Mouse (Mus musculus): Measurements from ENCODE around the gene Cmtm4. TPM values are rescaled to one million over a fixed set of nuclear protein-coding genes. Genes with fewer than 3 reads are reported as not detected.
"Not testable (repeated sequence)": the region's sequence is repeated elsewhere in the genome, so short reads cannot be mapped to it uniquely, and the experiment has no call there.

The Cmtm4 gene
- polyA plus RNA-seq, 1 experiment from 2014 or later, result 1.7 TPM

DNA sequence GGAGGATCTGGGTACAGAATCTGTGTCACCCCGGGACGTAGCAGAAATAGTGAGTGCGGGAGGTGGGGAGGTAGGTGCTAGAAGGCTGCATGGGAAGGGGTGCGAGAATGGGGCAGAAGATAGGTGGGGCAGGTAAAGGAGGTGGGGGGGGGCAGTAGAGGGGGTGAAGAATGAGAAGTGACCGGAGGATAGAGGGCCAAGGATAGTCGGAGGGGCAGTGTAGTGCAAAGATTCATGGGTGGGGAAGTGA, 55.7 kb downstream of the Cmtm4 start:
- Histone ChIP-seq H3K4me1 (peaks cover 33% of the 10 kb centered on the region), H3K36me3 (peaks cover 3% of the 10 kb centered on the region; the same call in 1 of the 2 replicates), H3K4me3 (peak overlapping the region; percentile 70), H3K27ac (replicated peaks) (peak overlapping the region; percentile 92), H3K9me3 (replicated peaks) (no peaks in the 10 kb centered on the region), H3K27me3 (ENCODE audit: low read depth, poor library complexity, severe bottlenecking) (no peaks in the 10 kb centered on the region)
- no peak for DNase-seq (ENCODE audit: low spot score)
- WGBS, result 2% methylated on average over 6 of the region's 6 CpGs

DNA sequence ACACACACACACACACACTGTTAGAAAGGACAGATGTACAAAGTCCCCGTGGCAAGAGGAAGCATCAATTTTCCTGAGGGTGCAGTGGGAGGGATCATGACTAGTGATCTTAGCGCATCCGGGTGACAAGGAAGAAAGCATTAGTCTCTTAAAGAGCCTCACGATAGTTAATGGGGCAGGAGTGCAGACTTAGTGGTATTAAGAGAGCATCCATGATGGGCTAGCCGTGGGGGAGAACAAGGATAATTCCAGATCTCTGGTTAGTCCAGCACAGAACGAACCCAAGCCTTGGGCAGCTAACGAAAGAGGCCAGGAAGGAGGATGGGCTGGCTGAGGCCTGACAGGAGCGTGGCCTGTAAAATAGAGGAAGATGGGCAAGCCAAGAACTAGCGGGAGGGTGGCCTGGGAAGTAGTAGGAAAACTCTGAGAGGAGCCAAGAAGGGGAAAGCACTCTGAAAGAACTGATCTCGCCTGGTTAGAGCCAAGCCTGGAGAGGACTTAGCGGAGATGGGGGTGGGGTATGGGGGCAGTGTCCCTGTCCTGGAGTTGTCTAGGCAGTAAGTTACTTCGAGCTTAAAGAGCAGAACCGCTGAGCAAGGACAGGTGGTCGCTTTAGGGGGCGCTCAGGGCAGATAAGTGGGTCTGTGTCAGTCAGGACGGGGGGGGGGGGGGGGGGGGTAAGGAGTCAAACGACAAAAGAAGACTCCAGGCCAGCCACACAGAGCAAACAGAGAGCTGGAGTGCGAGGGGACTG, 56.2 kb downstream of the Cmtm4 start, which contains the start of gene Cmtm3:
Cmtm3 (plus strand) TSS at position 182 of the 754 bp plus-strand sequence.
- Histone ChIP-seq H3K27ac (replicated peaks) (peak within 1 kb of the TSS; percentile 92), H3K36me3 (no peaks in the 10 kb centered on the region), H3K9me3 (replicated peaks) (no peaks in the 10 kb centered on the region), H3K4me1 (peaks cover 33% of the 10 kb centered on the region), H3K27me3 (ENCODE audit: low read depth, poor library complexity, severe bottlenecking) (no peaks in the 10 kb centered on the region), H3K4me3 (peak within 1 kb of the TSS; percentile 70)
- WGBS, result 17% methylated on average over 17 of the region's 18 CpGs
- peak; percentile 36 for DNase-seq (ENCODE audit: low spot score)

DNA sequence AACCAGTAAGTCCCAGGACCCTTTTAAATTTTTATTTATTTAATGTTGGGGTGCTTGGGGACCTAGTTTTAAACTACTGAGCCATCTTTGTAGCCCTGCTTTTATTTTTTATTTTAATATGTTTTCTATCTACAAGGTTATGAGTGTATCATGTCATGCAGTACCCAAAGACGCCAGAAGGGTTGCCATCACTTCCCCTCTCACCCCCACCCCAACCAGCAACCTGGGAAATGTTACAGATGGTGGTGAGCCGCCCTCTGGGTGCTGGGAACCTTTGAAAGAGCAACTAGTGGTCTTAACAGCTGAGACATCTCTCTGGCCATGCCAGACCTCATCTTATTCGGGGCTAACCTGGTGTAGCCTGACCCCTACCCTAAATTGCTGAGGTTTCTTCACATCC, 57.7 kb downstream of the Cmtm4 start:
- Histone ChIP-seq H3K27ac (replicated peaks) (no peak overlapping the region), H3K4me3 (no peak overlapping the region), H3K27me3 (ENCODE audit: low read depth, poor library complexity, severe bottlenecking) (no peaks in the 10 kb centered on the region), H3K4me1 (peaks cover 26% of the 10 kb centered on the region), H3K9me3 (replicated peaks) (no peaks in the 10 kb centered on the region), H3K36me3 (no peaks in the 10 kb centered on the region)
- DNase-seq (ENCODE audit: low spot score), result peak; percentile 11
- WGBS, result 50% methylated on average over 3 of the region's 3 CpGs

GRCm38 (mm10) chr8:104336806-104337205, 58.8 kb downstream of the Cmtm4 start:
- 83% methylated on average over 1 of the region's 1 CpGs for WGBS
- Histone ChIP-seq H3K27me3 (ENCODE audit: low read depth, poor library complexity, severe bottlenecking) (no peaks in the 10 kb centered on the region), H3K9me3 (replicated peaks) (no peaks in the 10 kb centered on the region), H3K4me3 (no peak overlapping the region), H3K4me1 (peaks cover 24% of the 10 kb centered on the region), H3K36me3 (no peaks in the 10 kb centered on the region), H3K27ac (replicated peaks) (no peak overlapping the region)
- DNase-seq (ENCODE audit: low spot score), result peak; percentile 6

- 71% methylated on average over 1 of the region's 1 CpGs for whole genome bisulfite sequencing
- DNase-seq (ENCODE audit: low spot score), result peak; percentile 4
Observed at GRCm38 (mm10) chr8:104334196-104334595, 61.4 kb downstream of the Cmtm4 start.

GRCm38 (mm10) chr8:104333786-104334185, 61.8 kb downstream of the Cmtm4 start:
- no peaks in the 10 kb centered on the region for H3K9me3 ChIP-seq (replicated peaks)
- H3K4me3 ChIP-seq, result no peak overlapping the region
- H3K27ac ChIP-seq (replicated peaks), result no peak overlapping the region
- 74% methylated on average over 5 of the region's 5 CpGs for WGBS
- DNase-seq (ENCODE audit: low spot score), result peak; percentile 7
- H3K36me3 ChIP-seq, result no peaks in the 10 kb centered on the region
- no peaks in the 10 kb centered on the region for H3K27me3 ChIP-seq (ENCODE audit: low read depth, poor library complexity, severe bottlenecking)
- H3K4me1 ChIP-seq, result no peaks in the 10 kb centered on the region

More at GRCm38 (mm10) chr8:104334196-104334595, 61.4 kb downstream of the Cmtm4 start:
- Histone ChIP-seq H3K27me3 (ENCODE audit: low read depth, poor library complexity, severe bottlenecking) (no peaks in the 10 kb centered on the region), H3K4me3 (no peak overlapping the region), H3K4me1 (peaks cover 2% of the 10 kb centered on the region; the same call in 1 of the 2 replicates), H3K27ac (replicated peaks) (no peak overlapping the region), H3K9me3 (replicated peaks) (no peaks in the 10 kb centered on the region), H3K36me3 (no peaks in the 10 kb centered on the region)

GRCm38 (mm10) chr8:104332665-104333631, 62.7 kb downstream of the Cmtm4 start:
- 86% methylated on average over 5 of the region's 5 CpGs for WGBS
- Histone ChIP-seq H3K9me3 (replicated peaks) (no peaks in the 10 kb centered on the region), H3K4me3 (no peak overlapping the region), H3K27me3 (ENCODE audit: low read depth, poor library complexity, severe bottlenecking) (no peaks in the 10 kb centered on the region), H3K27ac (replicated peaks) (no peak overlapping the region), H3K4me1 (no peaks in the 10 kb centered on the region), H3K36me3 (no peaks in the 10 kb centered on the region)
- DNase-seq (ENCODE audit: low spot score), result peak; percentile 6

DNA sequence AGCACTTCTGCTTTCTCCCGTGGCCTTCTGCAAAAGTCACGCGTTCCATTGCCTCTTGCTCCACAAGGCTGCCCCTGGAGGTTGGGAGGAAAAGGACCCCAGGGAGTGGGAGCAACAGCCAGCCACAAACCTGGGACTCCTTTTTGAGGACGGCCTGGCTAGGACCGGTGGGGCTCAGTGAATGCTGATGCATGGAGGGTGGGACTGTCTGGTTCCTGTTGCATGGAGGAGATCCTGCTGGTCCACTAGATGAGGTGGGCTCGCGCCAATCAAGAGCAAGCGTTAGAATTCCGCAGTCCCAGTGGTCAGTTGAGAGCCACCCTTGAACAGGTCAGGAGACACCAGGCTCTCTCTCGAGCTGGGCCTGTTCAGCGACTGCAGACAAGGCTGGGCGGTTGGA, 73.7 kb downstream of the Cmtm4 start, which contains the start of gene Cmtm2b:
Cmtm2b (plus strand) TSS at position 301 of the 400 bp plus-strand sequence.
- not testable (repeated sequence) for H3K4me3 ChIP-seq; H3K27ac ChIP-seq (replicated peaks); H3K27me3 ChIP-seq (ENCODE audit: low read depth, poor library complexity, severe bottlenecking); H3K9me3 ChIP-seq (replicated peaks); H3K36me3 ChIP-seq; H3K4me1 ChIP-seq
- peak; percentile 9 for DNase-seq (ENCODE audit: low spot score)
- 86% methylated on average over 12 of the region's 12 CpGs for WGBS

DNA sequence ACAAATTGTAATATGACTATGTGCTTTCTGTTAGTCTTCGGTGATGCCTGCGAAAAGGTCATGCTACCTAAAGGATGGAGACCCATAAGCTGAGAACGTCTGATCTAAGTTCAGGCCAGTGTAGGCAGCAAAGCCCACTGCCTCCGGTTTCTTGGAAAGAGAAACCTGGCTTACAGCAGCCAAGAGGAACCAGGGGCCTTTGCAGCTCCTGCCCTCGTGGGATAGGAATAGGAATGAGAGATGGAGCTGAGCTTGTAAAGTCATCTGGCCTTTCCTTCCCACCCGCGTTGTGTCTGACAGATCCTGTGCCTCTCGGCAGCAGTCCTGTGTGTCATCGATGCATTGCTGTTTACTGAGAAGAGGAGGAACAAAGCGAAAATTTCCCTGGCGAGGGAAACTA, 74.3 kb downstream of the Cmtm4 start, which contains the start of gene Gm11020:
Gm11020 (plus strand) TSS at position 301 of the 400 bp plus-strand sequence.
- not testable (repeated sequence) for H3K4me3 ChIP-seq; H3K36me3 ChIP-seq; H3K27me3 ChIP-seq (ENCODE audit: low read depth, poor library complexity, severe bottlenecking); H3K27ac ChIP-seq (replicated peaks); H3K9me3 ChIP-seq (replicated peaks); H3K4me1 ChIP-seq
- DNase-seq (ENCODE audit: low spot score), result peak; percentile 5
- WGBS, result 88% methylated on average over 11 of the region's 11 CpGs

- Histone ChIP-seq H3K27ac (replicated peaks) (no peak overlapping the region), H3K9me3 (replicated peaks) (no peaks in the 10 kb centered on the region), H3K4me1 (no peaks in the 10 kb centered on the region), H3K36me3 (no peaks in the 10 kb centered on the region), H3K27me3 (ENCODE audit: low read depth, poor library complexity, severe bottlenecking) (no peaks in the 10 kb centered on the region), H3K4me3 (no peak overlapping the region)
- 71% methylated on average over 4 of the region's 4 CpGs for WGBS
- no peak for DNase-seq (ENCODE audit: low spot score)
Observed at GRCm38 (mm10) chr8:104313311-104313710, 82.3 kb downstream of the Cmtm4 start.

GRCm38 (mm10) chr8:104312023-104312422, 83.6 kb downstream of the Cmtm4 start:
- 88% methylated on average over 3 of the region's 3 CpGs for WGBS
- not testable (repeated sequence) for H3K4me3 ChIP-seq; H3K27me3 ChIP-seq (ENCODE audit: low read depth, poor library complexity, severe bottlenecking); H3K27ac ChIP-seq (replicated peaks); H3K36me3 ChIP-seq; H3K9me3 ChIP-seq (replicated peaks); H3K4me1 ChIP-seq; DNase-seq (ENCODE audit: low spot score)

DNA sequence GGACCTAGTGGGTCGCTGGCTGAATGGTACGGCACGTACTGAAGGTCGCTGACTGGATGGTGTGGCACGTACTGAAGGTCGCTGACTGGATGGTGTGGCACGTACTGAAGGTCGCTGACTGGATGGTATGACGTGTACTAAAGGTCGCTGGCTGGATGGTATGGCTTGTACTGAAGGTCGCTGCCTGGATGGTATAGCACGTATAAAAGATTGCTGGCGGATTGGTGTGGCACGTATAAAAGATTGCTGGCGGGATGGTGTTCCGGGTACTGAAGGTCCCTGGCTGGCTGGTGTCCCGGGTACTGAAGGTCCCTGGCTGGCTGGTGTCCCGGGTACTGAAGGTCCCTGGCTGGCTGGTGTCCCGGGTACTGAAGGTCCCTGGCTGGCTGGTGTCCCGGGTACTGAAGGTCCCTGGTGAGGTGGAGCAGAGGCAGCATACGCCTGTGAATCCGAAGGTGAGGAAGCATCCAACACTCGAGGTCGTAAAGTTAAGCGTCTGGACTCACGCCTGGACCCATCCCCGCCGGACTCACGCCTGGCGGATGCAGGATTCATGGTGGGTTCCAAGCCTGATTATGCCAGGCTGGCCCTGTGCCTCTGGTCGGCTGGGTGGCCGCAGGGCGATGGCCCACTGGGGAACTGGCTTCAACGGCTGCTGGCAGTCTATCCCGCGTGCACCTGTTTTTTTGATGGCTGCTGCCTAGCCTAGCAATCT, 86.0 kb downstream of the Cmtm4 start, which contains the start of the genes Gm45711 and Cmtm1:
Gm45711 (minus strand) TSS at position 641 of the 715 bp plus-strand sequence.
Cmtm1 (minus strand) TSS at position 705 of the 715 bp plus-strand sequence.
- not testable (repeated sequence) for H3K27ac ChIP-seq (replicated peaks); H3K27me3 ChIP-seq (ENCODE audit: low read depth, poor library complexity, severe bottlenecking); DNase-seq (ENCODE audit: low spot score); H3K4me3 ChIP-seq; H3K4me1 ChIP-seq; H3K36me3 ChIP-seq; H3K9me3 ChIP-seq (replicated peaks)
- WGBS, result 91% methylated on average over 36 of the region's 36 CpGs

Measured in midbrain, embryonic 10.5 days (tissue).